Comparison of ENCODE assay signal across 9 mouse cellular contexts in the genomic region with DNA sequence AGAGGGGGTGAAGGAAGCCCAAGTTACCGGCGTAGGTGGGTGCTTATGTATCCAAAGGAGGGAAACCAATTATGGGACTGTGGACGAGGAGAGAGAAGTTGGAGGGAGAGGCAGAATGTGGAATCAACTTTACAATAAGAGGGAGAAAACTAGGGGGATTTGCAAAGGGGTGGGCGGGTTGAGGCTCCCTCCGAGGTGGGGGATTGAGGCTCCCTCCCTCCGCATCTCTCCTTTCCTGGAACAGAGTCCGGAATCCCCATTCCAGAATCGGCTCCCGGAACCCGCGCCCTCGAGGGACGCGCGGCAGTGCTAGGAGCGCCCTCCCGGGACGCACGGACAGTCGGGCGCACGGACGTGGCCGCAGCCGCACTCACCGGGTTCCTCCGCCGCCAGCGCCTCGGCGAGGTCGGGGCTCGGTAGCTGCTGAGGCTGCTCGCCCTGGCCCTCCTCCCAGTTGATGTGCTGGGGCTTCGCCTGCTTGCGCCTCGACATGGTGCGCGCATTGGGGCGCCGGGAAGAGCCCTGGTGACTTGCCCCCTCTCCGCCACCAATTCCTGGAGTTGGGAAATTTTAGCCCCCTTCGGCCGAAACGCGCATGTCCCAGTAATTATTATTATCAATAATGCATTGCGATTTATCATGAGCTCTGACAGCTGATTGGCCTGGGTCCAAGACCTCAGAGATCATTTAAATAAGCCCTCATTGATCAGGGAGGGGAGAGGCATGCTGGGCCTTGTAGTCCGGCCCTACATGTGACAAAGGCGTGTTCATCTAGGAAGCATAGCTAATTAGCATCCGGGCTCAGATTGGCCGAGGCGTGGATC. TPM values are rescaled to one million over a fixed set of nuclear protein-coding genes. Genes with fewer than 3 reads are reported as not detected.
A peak's percentile ranks its signal among the peaks of the same experiment; 100 is the strongest.
DNase-seq lines count a peak whose midpoint lies in the region; ATAC-seq and TF ChIP-seq lines count a peak whose summit lies in the region.
"Had no signal": no experiment of that assay in that cellular context is flagged by ENCODE, and none has a peak within 500 bp of the region (broad histone marks: within the 10 kb centered on the region; RNA-seq: fewer than 3 reads in every experiment).

No protein-coding gene starts in this region.

- H3K9me3 ChIP-seq in embryonic facial prominence, embryonic 15.5 days (replicated peaks): no peaks in the 10 kb centered on the region
- H3K9me3 ChIP-seq in hindbrain, embryonic 13.5 days: no peaks in the 10 kb centered on the region
- H3K9me3 ChIP-seq in liver, embryonic 13.5 days (replicated peaks): no peaks in the 10 kb centered on the region

- ATAC-seq in embryonic facial prominence, embryonic 15.5 days (ENCODE audit: insufficient number of reproducible peaks, low FRiP score, low TSS enrichment, low read depth): 0 out of 2 replicates have a peak, but pooled peaks have one; percentile 17
- ATAC-seq in hindbrain, embryonic 13.5 days (ENCODE audit: low FRiP score): peak; percentile 76
- ATAC-seq in liver, embryonic 13.5 days (ENCODE audit: low read depth): peak; percentile 61

- intact Hi-C loops in left cerebral cortex, postnatal 4 days (cut with DNase I): loop anchor here (10.0 kb wide), 1 partner anchor 158 kb away; no protein-coding TSS in a partner anchor

- H3K4me1 ChIP-seq in embryonic facial prominence, embryonic 15.5 days: peaks cover 25% of the 10 kb centered on the region
- peaks cover 35% of the 10 kb centered on the region for H3K4me1 ChIP-seq in hindbrain, embryonic 13.5 days (replicated peaks)
- peaks cover 4% of the 10 kb centered on the region; the same call in 1 of the 2 replicates for H3K4me1 ChIP-seq in liver, embryonic 13.5 days (replicated peaks)
- H3K4me1 ChIP-seq in testis, adult 2 months (ENCODE audit: control insufficient read depth, insufficient read depth, low read length): peaks cover 2% of the 10 kb centered on the region

- H3K4me3 ChIP-seq in embryonic facial prominence, embryonic 15.5 days (replicated peaks): peak overlapping the region; percentile 53
- H3K4me3 ChIP-seq in hindbrain, embryonic 13.5 days: peak overlapping the region; percentile 54
- peak overlapping the region; percentile 56 for H3K4me3 ChIP-seq in liver, embryonic 13.5 days (replicated peaks)
- H3K4me3 ChIP-seq in testis, adult 2 months (ENCODE audit: control insufficient read depth, low read depth, low read length): peak overlapping the region; percentile 51; the same call in 1 of the 2 replicates

- H3K36me3 ChIP-seq in embryonic facial prominence, embryonic 15.5 days: no peaks in the 10 kb centered on the region
- H3K36me3 ChIP-seq in hindbrain, embryonic 13.5 days: no peaks in the 10 kb centered on the region
- no peaks in the 10 kb centered on the region for H3K36me3 ChIP-seq in liver, embryonic 13.5 days
- no peaks in the 10 kb centered on the region for H3K36me3 ChIP-seq in testis, adult 2 months (ENCODE audit: control insufficient read depth, insufficient read depth, low read length)

- WGBS in embryonic facial prominence, embryonic 15.5 days: under 1% methylated on average over 52 of the region's 52 CpGs
- WGBS in hindbrain, embryonic 13.5 days: under 1% methylated on average over 51 of the region's 52 CpGs
- 1% methylated on average over 52 of the region's 52 CpGs for WGBS in liver, embryonic 13.5 days (ENCODE audit: insufficient replicate concordance)

- H3K27me3 ChIP-seq in embryonic facial prominence, embryonic 15.5 days: peaks cover 86% of the 10 kb centered on the region
- H3K27me3 ChIP-seq in hindbrain, embryonic 13.5 days: peaks cover 72% of the 10 kb centered on the region
- H3K27me3 ChIP-seq in liver, embryonic 13.5 days: peaks cover 88% of the 10 kb centered on the region
- H3K27me3 ChIP-seq in testis, adult 2 months (ENCODE audit: control insufficient read depth, insufficient read depth, low read length): peaks cover 2% of the 10 kb centered on the region; the same call in 1 of the 2 replicates

- H3K4me2 ChIP-seq in embryonic facial prominence, embryonic 15.5 days (replicated peaks): peak overlapping the region; percentile 95
- H3K4me2 ChIP-seq in hindbrain, embryonic 13.5 days: peak overlapping the region; percentile 93
- H3K4me2 ChIP-seq in liver, embryonic 13.5 days: peak overlapping the region; percentile 50

- H3K27ac ChIP-seq in embryonic facial prominence, embryonic 15.5 days (replicated peaks): no peak overlapping the region
- H3K27ac ChIP-seq in hindbrain, embryonic 13.5 days: no peak overlapping the region
- H3K27ac ChIP-seq in liver, embryonic 13.5 days: peak overlapping the region; percentile 76
- no peak overlapping the region for H3K27ac ChIP-seq in testis, adult 2 months (ENCODE audit: control insufficient read depth, insufficient read depth, low read depth, low read length)

- peak; percentile 34 for DNase-seq in left cerebral cortex, postnatal 4 days
- DNase-seq in left cerebral cortex, adult 11 months (ENCODE audit: low spot score): no peak
- no peak for DNase-seq in liver, embryonic 13.5 days
- DNase-seq in spleen, postnatal 10 days (ENCODE audit: low spot score in 2 of 2): no peak
- no peak for DNase-seq in B cell, adult 2 months

- H3K9ac ChIP-seq in embryonic facial prominence, embryonic 15.5 days: 0 out of 2 replicates have a peak overlapping the region, but pooled peaks have one; percentile 16
- peak overlapping the region; percentile 74 for H3K9ac ChIP-seq in hindbrain, embryonic 13.5 days
- peak overlapping the region; percentile 61 for H3K9ac ChIP-seq in liver, embryonic 13.5 days

- TF ChIP-seq POLR2A in testis, adult 2 months (IDR thresholded peaks at IDR 0.05; ENCODE audit: control insufficient read depth, low read depth, low read length): no peak

- TF ChIP-seq CTCF in testis, adult 2 months (IDR thresholded peaks at IDR 0.05; ENCODE audit: control insufficient read depth, insufficient read depth, insufficient replicate concordance, low read depth, low read length): no peak

RNA-seq across cellular contexts. Expression of a gene that starts 1.0 kb away (rescaled TPM):
- total RNA-seq in left cerebral cortex, postnatal 4 days (2021): not detected
- 0.51 and 0.56 TPM in 2 replicates for polyA plus RNA-seq in embryonic facial prominence, embryonic 15.5 days (2015; fragmentation: Nextera tagmentation; extraction: Ambion mirVana)
- 0.91 and 1.1 TPM in 2 replicates for polyA plus RNA-seq in hindbrain, embryonic 13.5 days (2015; fragmentation: Nextera tagmentation; extraction: Ambion mirVana)
- polyA plus RNA-seq in liver, embryonic 13.5 days (2015; fragmentation: Nextera tagmentation; extraction: Ambion mirVana): 5.4 and 7.3 TPM in 2 replicates
- 1.6 and 1.8 TPM in 2 replicates for polyA plus RNA-seq in testis, adult 2 months (2012; rRNA removed)
- total RNA-seq: left cerebral cortex, postnatal 14 days had no signal

RNA-seq across cellular contexts. Expression of a gene that starts 24.5 kb away (rescaled TPM):
- total RNA-seq in left cerebral cortex, postnatal 4 days (2021): 100 to 1,000 TPM; 448 to 467 TPM
- 28.6 and 34.8 TPM in 2 replicates for polyA plus RNA-seq in embryonic facial prominence, embryonic 15.5 days (2015; fragmentation: Nextera tagmentation; extraction: Ambion mirVana)
- 60.4 and 65.2 TPM in 2 replicates for polyA plus RNA-seq in hindbrain, embryonic 13.5 days (2015; fragmentation: Nextera tagmentation; extraction: Ambion mirVana)
- polyA plus RNA-seq in liver, embryonic 13.5 days (2015; fragmentation: Nextera tagmentation; extraction: Ambion mirVana): 1.8 and 2.1 TPM in 2 replicates
- 63.7 and 75.0 TPM in 2 replicates for polyA plus RNA-seq in testis, adult 2 months (2012; rRNA removed)

Comparison
In these comparisons a context has a peak if more than half of its experiments do, and no peak if none do; other contexts are left out.
1. ATAC-seq: peak in every context shown above with its lines; median percentile 76 in hindbrain, embryonic 13.5 days; 61 in liver, embryonic 13.5 days; 17 in embryonic facial prominence, embryonic 15.5 days.
2. H3K9ac ChIP-seq: peak in every context shown above with its lines; median percentile 74 in hindbrain, embryonic 13.5 days; 61 in liver, embryonic 13.5 days; 16 in embryonic facial prominence, embryonic 15.5 days.